19 mouse cellular contexts compared by ENCODE assay signal in the genomic region with DNA sequence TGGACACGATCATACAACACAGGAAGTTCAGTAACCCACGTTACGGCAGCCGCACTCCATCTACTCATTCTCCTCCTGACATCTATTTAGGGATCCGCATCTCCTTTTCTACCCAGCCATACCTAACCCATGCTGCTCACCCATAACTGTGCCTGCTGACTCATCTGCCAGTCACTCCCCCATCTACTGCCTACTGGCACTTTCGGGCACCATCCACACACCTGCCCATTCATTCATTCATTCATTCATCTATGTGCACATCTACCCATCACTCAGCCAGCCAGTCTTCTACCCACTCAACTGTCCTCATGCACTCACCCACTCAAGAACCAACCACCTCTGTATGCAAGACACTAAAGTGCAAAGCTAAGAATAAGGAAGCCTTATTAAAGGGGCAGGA.
"Had no signal": no experiment of that assay in that cellular context is flagged by ENCODE, and none has a peak within 500 bp of the region (broad histone marks: within the 10 kb centered on the region; RNA-seq: fewer than 3 reads in every experiment).

No protein-coding gene starts in this region.

- H3K27me3 ChIP-seq: limb, embryonic 12.5 days; liver, embryonic 13.5 days; lung, embryonic 15.5 days; midbrain, embryonic 12.5 days; neural tube, embryonic 13.5 days had no signal

- H3K4me2 ChIP-seq: limb, embryonic 12.5 days; liver, embryonic 13.5 days; lung, embryonic 15.5 days; midbrain, embryonic 12.5 days; neural tube, embryonic 13.5 days had no signal

- H3K9me3 ChIP-seq: limb, embryonic 12.5 days; liver, embryonic 13.5 days; lung, embryonic 15.5 days; midbrain, embryonic 12.5 days; neural tube, embryonic 13.5 days had no signal

- H3K4me3 ChIP-seq: limb, embryonic 12.5 days; liver, embryonic 13.5 days; lung, embryonic 15.5 days; midbrain, embryonic 12.5 days; neural tube, embryonic 13.5 days had no signal

- DNase-seq: kidney, adult 2 months; kidney, postnatal 36 days; layer of hippocampus, adult 9-11 months; layer of hippocampus, postnatal 36 days; liver; liver, embryonic 13.5 days; liver, postnatal 0 days; lung, postnatal 14 days; retina, postnatal 1 day; thymus, adult 2 months; thymus, postnatal 25 days had no signal

- H3K4me1 ChIP-seq: limb, embryonic 12.5 days; liver, embryonic 13.5 days; lung, embryonic 15.5 days; midbrain, embryonic 12.5 days; neural tube, embryonic 13.5 days had no signal

- ATAC-seq: intestine, embryonic 16.5 days; liver, postnatal 0 days; midbrain, embryonic 16.5 days had no signal

- H3K27ac ChIP-seq: kidney, postnatal 0 days; limb, embryonic 12.5 days; liver, embryonic 13.5 days; lung, embryonic 15.5 days; macrophage; midbrain, embryonic 12.5 days; neural tube, embryonic 13.5 days had no signal

- H3K9ac ChIP-seq: limb, embryonic 12.5 days; liver, embryonic 13.5 days; liver, postnatal 0 days; lung, embryonic 15.5 days; midbrain, embryonic 12.5 days; neural tube, embryonic 13.5 days had no signal
